Mouse (Mus musculus): Measurements from ENCODE around the gene Fam168b. TPM values are rescaled to one million over a fixed set of nuclear protein-coding genes. Genes with fewer than 3 reads are reported as not detected.

Fam168b gene
- polyA plus RNA-seq, 1 experiment from 2014 or later, result 78.0 TPM

DNA sequence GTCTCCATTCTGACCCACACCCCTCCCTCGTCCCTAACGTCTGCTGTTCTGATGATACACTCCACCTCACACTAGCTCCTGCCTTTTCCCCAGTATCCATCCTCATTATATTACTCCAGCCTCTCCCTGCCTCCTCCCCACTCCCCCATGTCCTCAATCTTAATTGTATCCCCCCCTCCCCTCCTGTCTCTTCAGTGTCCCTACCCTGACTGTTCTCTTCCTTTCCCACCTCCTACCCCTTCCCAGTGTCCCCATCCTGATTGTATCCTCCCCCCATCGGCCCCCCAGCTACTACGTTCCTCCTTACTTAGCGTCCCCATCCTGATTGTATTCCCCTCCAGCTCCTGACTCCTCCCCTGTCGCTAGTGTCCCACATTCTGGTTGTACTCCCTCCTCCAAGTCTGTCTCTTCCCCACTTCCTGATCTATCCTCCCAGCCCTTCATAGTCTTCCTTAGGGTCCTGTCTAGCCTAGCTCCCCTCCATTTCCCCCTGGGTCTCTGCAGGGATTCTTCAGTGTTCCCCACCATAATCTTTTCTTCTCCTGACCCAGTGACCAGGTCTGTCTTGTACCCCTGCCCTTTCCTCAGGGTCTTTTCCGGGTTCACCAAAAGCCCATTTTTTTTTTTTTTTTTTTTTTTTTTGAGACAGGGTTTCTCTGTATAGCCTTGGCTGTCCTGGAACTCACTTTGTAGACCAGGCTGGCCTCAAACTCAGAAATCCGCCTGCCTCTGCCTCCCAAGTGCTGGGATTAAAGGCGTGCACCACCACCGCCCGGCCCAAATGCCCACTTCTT is 7.7 kb upstream of the Fam168b start:
- Histone ChIP-seq H3K4me1 (0 out of 2 replicates have a peak, but pooled peaks cover 9% of the 10 kb centered on the region), H3K9me3 (replicated peaks) (no peaks in the 10 kb centered on the region), H3K27me3 (no peaks in the 10 kb centered on the region), H3K4me3 (replicated peaks) (peak overlapping the region; percentile 72), H3K9ac (no peak overlapping the region), H3K27ac (replicated peaks) (no peak overlapping the region), H3K36me3 (no peaks in the 10 kb centered on the region), H3K4me2 (replicated peaks) (peak overlapping the region; percentile 91)
- peak; percentile 31 for ATAC-seq (ENCODE audit: insufficient number of reproducible peaks, low FRiP score, low TSS enrichment, low read depth)
- 45% methylated on average over 11 of the region's 11 CpGs for WGBS

DNA sequence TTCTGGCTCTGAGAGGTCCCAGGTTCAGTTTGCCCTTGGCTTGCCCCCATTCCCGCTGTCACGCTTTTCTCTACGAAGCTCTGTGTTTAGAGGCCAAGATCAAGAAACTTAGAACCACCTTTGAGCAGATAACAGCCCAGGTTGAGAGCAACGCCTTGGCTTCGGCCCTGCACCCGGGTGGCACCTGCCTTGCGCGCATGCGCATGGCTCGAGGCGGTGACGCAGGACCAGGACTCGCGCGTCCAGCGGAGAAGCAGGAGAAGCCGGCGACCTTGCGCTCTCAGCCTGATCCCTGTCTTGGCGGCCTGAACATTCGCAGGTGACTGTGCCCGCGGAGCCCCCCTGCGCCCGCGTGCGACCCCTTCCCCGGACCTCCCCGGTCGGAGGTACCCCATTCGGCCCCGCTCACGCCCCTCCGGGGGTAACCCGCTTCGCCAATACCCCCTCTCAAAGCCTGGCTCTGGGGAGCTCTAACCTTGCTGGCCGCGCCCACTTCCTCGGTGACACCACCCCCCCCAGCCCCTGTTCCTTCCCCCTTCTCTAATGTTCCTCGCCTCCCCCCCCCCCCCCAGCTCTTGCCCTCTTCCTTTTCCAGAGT is 7.0 kb upstream of the Fam168b start, which contains the start of gene Plekhb2:
Plekhb2 (plus strand) TSS at position 232 of the 598 bp plus-strand sequence.
- Histone ChIP-seq H3K9ac (peak within 1 kb of the TSS; percentile 60), H3K9me3 (replicated peaks) (no peaks in the 10 kb centered on the region), H3K27me3 (no peaks in the 10 kb centered on the region), H3K27ac (replicated peaks) (no peak within 1 kb of the TSS), H3K4me1 (0 out of 2 replicates have a peak, but pooled peaks cover 9% of the 10 kb centered on the region), H3K36me3 (no peaks in the 10 kb centered on the region), H3K4me2 (replicated peaks) (peak within 1 kb of the TSS; percentile 91), H3K4me3 (replicated peaks) (peak within 1 kb of the TSS; percentile 72)
- WGBS, result under 1% methylated on average over 36 of the region's 40 CpGs
- ATAC-seq (ENCODE audit: insufficient number of reproducible peaks, low FRiP score, low TSS enrichment, low read depth), result peak; percentile 81

DNA sequence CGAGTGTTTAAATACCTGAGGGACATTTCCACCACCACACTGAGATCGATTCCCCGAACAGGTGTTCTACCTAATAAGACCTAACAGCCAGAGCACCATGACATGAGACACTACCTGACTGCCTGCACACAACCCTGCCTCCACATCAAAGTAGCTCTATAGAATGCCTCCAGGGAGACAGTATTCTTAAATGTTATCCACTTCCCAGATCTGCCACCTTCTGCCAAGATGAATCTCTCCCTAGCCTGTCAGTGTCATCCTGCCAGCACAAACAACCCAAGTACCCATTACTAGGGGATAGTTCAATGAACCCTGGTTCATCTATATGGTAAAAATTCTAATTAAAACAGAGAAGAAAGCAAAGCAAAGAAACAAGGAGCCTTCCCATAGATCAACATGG is 4.2 kb upstream of the Fam168b start:
- no peak overlapping the region for H3K27ac ChIP-seq (replicated peaks)
- WGBS, result 69% methylated on average over 3 of the region's 3 CpGs

DNA sequence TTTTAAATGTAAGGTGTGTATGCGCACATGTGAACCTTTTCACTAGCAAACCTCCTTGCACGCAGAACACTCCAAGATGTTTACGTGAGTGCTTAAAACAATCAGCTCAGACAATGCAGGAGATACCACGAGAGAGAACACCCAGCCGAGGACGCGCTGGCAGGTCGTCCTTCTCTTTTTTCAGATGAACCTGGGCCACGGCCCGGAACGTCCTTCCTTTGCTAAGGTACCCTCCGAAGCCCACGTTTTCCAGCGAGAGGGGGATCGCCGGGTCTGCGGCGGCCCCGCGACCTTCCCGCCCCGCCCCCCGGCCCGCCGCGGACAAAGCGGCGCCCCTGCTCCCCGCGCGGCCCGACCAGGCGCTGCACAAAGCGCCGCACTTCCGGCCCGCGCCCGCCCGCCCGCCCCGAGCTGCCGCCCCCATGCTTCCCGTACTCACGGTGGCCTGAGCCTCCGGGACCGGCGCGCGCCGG is 440 bp downstream of the Fam168b start:
- under 1% methylated on average over 51 of the region's 51 CpGs for WGBS
- ATAC-seq (ENCODE audit: insufficient number of reproducible peaks, low FRiP score, low TSS enrichment, low read depth), result peak; percentile 88
- no peaks in the 10 kb centered on the region for H3K27me3 ChIP-seq

More for the DNA sequence above, 4.2 kb upstream of the Fam168b start:
- Histone ChIP-seq H3K27me3 (no peaks in the 10 kb centered on the region), H3K4me2 (replicated peaks) (no peak overlapping the region), H3K9me3 (replicated peaks) (no peaks in the 10 kb centered on the region), H3K9ac (no peak overlapping the region), H3K4me1 (0 out of 2 replicates have a peak, but pooled peaks cover 15% of the 10 kb centered on the region), H3K36me3 (no peaks in the 10 kb centered on the region), H3K4me3 (replicated peaks) (no peak overlapping the region)
- ATAC-seq (ENCODE audit: insufficient number of reproducible peaks, low FRiP score, low TSS enrichment, low read depth), result no peak

DNA sequence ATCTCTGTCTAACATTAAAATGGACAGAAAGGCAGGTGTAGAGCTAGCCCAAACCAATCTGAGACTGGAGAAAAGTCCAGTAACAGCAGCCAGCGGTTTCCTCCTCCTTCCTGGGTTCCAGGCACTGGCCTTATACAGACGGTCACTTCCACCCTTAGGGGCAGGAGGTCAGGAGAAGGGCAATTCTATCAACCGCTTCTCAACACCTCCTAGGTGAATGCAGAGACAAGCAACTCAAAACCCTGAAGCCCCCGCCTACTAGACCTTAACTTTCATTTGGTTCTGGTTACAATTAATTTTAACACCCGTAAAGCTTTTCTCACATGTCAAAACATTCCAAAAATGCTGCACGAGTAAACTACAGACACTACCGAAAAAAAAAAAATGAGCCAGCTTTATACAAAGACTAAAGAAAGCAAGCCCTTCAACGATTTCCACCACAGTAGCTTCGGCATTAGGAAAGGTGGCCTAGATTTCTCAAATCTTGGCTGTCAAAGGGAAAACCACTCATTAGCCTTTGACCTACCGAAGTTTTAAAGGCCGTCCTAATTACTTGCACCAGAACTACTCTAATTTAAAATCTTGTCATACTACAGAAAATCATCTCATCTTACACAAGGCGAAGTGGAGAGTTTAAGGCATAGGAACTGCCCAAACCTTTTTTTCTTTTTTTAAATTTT is 1.0 kb downstream of the Fam168b start:
- H3K27ac ChIP-seq (replicated peaks), result peak overlapping the region; percentile 98
- peak overlapping the region; percentile 93 for H3K9ac ChIP-seq
- H3K27me3 ChIP-seq, result no peaks in the 10 kb centered on the region
- peaks cover 25% of the 10 kb centered on the region for H3K4me1 ChIP-seq
- peak overlapping the region; percentile 84 for H3K4me3 ChIP-seq (replicated peaks)
- H3K4me2 ChIP-seq (replicated peaks), result peak overlapping the region; percentile 52
- WGBS, result 0% methylated on average over 12 of the region's 12 CpGs
- no peak for ATAC-seq (ENCODE audit: insufficient number of reproducible peaks, low FRiP score, low TSS enrichment, low read depth)
- H3K9me3 ChIP-seq (replicated peaks), result no peaks in the 10 kb centered on the region
- H3K36me3 ChIP-seq, result no peaks in the 10 kb centered on the region

More for the DNA sequence above, 440 bp downstream of the Fam168b start:
- peak overlapping the region; percentile 84 for H3K4me3 ChIP-seq (replicated peaks)
- H3K36me3 ChIP-seq, result no peaks in the 10 kb centered on the region
- H3K9ac ChIP-seq, result peak overlapping the region; percentile 93
- H3K4me2 ChIP-seq (replicated peaks), result peak overlapping the region; percentile 52
- no peaks in the 10 kb centered on the region for H3K9me3 ChIP-seq (replicated peaks)
- H3K4me1 ChIP-seq, result peaks cover 25% of the 10 kb centered on the region
- peak overlapping the region; percentile 98 for H3K27ac ChIP-seq (replicated peaks)

DNA sequence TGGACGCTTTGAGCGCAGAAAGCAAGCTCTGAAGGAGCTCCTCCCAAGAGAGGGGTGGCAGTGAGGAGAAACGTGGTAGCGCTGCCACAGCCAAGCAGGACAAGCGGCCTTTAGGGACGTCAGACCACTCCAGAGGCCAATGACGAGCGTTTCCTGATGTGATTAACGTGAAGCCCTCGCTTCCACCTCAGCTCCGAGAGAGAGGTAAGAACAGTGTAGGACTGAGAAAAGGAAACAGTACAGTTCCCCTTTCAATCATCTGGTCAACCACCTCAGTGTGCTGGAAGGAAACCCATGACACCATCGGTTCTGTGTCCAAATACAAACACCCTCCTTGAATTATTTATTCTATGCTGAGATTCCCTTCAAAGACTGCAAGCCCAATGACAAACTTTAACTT is 3.6 kb downstream of the Fam168b start:
- H3K9ac ChIP-seq, result no peak overlapping the region
- H3K9me3 ChIP-seq (replicated peaks), result no peaks in the 10 kb centered on the region
- peaks cover 12% of the 10 kb centered on the region; the same call in 1 of the 2 replicates for H3K36me3 ChIP-seq
- H3K27me3 ChIP-seq, result no peaks in the 10 kb centered on the region
- no peak overlapping the region for H3K4me3 ChIP-seq (replicated peaks)
- ATAC-seq (ENCODE audit: insufficient number of reproducible peaks, low FRiP score, low TSS enrichment, low read depth), result no peak
- H3K4me1 ChIP-seq, result peaks cover 27% of the 10 kb centered on the region
- WGBS, result 57% methylated on average over 12 of the region's 12 CpGs
- H3K4me2 ChIP-seq (replicated peaks), result no peak overlapping the region
- H3K27ac ChIP-seq (replicated peaks), result no peak overlapping the region

DNA sequence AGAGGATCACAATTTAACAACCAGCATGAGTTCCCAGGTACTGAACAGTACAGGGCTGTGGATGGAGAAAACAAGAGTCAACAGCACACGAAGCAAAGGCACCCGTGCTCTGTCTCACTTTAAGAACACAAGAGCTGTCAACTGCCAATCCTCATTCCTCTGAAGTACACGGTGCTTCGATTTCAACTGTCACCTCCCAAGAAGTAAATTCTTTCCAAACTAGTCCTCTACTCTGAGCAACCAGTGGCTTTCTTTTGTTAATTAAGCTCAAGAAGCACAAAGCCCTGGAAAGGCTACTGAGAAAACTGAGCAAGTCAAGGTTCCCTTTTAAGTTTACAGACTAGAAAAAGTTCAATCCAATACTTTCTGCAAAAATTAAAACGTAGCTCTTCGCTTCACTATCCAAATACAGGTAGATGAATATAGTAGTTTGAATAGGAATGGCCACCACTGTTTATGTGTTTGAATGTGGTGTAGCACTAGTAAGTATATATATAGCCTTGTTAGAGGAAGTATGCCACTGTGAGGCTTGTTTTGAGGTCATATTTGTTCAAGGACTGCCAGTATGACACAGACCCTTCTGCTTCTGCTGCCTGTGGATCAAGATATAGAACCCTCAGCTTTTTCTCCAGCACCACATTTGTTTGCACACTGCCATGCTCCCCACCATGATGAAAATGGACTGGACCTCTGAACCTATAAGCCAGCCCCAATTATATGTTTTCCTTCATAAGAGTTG is 4.7 kb downstream of the Fam168b start:
- no peak overlapping the region for H3K27ac ChIP-seq (replicated peaks)
- H3K4me2 ChIP-seq (replicated peaks), result no peak overlapping the region
- peaks cover 21% of the 10 kb centered on the region; the same call in 1 of the 2 replicates for H3K36me3 ChIP-seq
- no peaks in the 10 kb centered on the region for H3K9me3 ChIP-seq (replicated peaks)
- no peak overlapping the region for H3K9ac ChIP-seq
- H3K4me1 ChIP-seq, result peaks cover 22% of the 10 kb centered on the region
- H3K27me3 ChIP-seq, result no peaks in the 10 kb centered on the region
- no peak overlapping the region for H3K4me3 ChIP-seq (replicated peaks)
- no peak for ATAC-seq (ENCODE audit: insufficient number of reproducible peaks, low FRiP score, low TSS enrichment, low read depth)
- WGBS, result 63% methylated on average over 6 of the region's 6 CpGs

DNA sequence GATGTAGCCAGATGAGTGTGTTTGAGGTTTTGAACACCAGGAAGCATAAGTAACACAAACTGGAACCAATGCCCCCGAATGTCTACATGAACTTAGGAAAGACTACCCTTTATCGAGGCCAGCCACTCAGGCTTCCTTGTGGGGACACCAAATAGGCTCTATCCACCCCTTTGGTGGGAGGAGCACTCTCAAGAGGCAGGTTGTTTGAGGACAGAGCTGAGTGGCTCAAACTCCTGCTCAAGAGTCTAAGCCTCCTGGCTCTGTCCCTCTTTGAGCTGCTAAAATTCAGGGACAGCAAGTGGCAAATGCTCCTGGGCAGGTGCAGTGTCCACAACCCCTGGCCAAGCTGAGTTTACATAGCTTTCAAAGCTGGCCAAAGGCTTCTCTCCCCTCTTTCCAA is 8.0 kb downstream of the Fam168b start:
- Histone ChIP-seq H3K9me3 (replicated peaks) (no peaks in the 10 kb centered on the region), H3K4me2 (replicated peaks) (no peak overlapping the region), H3K4me3 (replicated peaks) (no peak overlapping the region), H3K36me3 (peaks cover 21% of the 10 kb centered on the region; the same call in 1 of the 2 replicates), H3K27ac (replicated peaks) (no peak overlapping the region), H3K9ac (no peak overlapping the region), H3K4me1 (peaks cover 21% of the 10 kb centered on the region), H3K27me3 (no peaks in the 10 kb centered on the region)
- ATAC-seq (ENCODE audit: insufficient number of reproducible peaks, low FRiP score, low TSS enrichment, low read depth), result no peak
- 81% methylated on average over 2 of the region's 2 CpGs for WGBS

DNA sequence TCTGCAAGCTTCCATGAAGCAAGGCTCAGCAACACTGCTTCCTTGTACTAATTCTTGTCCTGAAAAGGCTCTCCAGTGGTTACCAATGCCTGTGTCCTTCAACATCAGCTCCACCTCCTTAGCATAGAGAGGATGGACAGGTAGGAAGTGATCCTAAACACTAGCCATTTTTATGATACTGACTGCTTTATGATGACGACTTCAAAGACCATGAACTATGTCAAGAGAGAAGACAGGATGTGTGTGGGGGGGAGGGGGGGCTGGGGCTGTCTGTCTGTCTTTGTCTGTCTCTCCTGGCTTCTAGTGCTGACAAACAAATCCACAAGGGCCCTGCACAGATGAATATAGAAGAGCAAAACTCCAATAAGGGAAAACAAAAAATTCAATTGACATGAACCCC is 11.5 kb downstream of the Fam168b start:
- H3K4me2 ChIP-seq (replicated peaks), result no peak overlapping the region
- no peak overlapping the region for H3K4me3 ChIP-seq (replicated peaks)
- no peak for ATAC-seq (ENCODE audit: insufficient number of reproducible peaks, low FRiP score, low TSS enrichment, low read depth)
- H3K4me1 ChIP-seq, result peaks cover 13% of the 10 kb centered on the region
- no peak overlapping the region for H3K9ac ChIP-seq
- peaks cover 35% of the 10 kb centered on the region for H3K36me3 ChIP-seq
- H3K27ac ChIP-seq (replicated peaks), result no peak overlapping the region
- no peaks in the 10 kb centered on the region for H3K27me3 ChIP-seq
- H3K9me3 ChIP-seq (replicated peaks), result no peaks in the 10 kb centered on the region
- 45% methylated on average over 1 of the region's 1 CpGs for WGBS

DNA sequence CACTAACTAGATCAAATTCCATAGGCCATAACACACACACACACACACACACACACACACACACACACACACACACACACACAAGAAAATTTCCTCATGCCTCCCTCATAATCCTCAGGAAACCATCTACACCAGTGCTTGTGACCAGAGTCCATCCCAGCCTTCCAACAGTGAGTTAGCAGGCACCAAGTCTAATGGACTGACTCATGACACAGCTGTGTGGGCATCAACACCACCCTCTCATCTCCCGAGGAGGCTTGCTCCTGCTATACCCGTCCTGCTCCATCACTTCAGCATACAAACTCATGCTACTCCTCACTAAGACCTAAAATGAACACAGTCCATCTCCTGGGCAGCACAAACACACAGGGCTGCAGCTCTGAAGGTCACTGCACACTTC is 11.9 kb downstream of the Fam168b start:
- no peak for ATAC-seq (ENCODE audit: insufficient number of reproducible peaks, low FRiP score, low TSS enrichment, low read depth)
- H3K9ac ChIP-seq, result no peak overlapping the region
- H3K4me3 ChIP-seq (replicated peaks), result no peak overlapping the region
- WGBS, result 57% methylated on average over 2 of the region's 2 CpGs
- no peak overlapping the region for H3K4me2 ChIP-seq (replicated peaks)
- H3K9me3 ChIP-seq (replicated peaks), result no peaks in the 10 kb centered on the region
- no peaks in the 10 kb centered on the region for H3K27me3 ChIP-seq
- H3K4me1 ChIP-seq, result peaks cover 13% of the 10 kb centered on the region
- H3K27ac ChIP-seq (replicated peaks), result no peak overlapping the region
- peaks cover 31% of the 10 kb centered on the region for H3K36me3 ChIP-seq

Measured in embryonic facial prominence, embryonic 15.5 days (tissue).